Mouse (Mus musculus): ENCODE data around the gene Dus2.

DNA sequence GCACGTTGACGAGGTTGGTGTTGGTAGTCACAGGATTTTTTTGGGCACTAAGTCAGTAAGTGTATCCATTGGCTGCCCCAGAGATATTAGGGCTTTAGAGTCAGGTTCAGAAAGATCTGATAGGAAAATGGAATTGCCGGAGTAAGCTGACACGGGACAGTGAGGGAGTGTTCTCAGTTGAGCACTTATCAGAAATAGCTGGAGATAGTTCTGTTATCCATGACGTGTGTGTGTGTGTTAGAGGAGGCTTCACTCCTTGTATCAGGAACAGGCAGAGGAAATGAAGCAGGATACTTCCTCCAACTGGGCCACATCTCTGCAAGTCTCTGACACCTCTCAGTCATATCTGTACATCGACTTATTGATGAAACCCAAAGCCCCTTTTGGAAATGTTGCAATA is 25.1 kb downstream of the Dus2 start:
- TF ChIP-seq CTCF (IDR thresholded peaks at IDR 0.05), result no peak
- TF ChIP-seq POLR2A (IDR thresholded peaks at IDR 0.05; ENCODE audit: insufficient read depth, low read depth, low read length), result no peak
